Mouse (Mus musculus): ENCODE measurements around the gene Arhgef26.

Gene Arhgef26

GRCm38 (mm10) chr3:62338044-62338443 is at the start of gene Arhgef26:
TSS of gene Arhgef26 (plus strand) at chr3:62338344.
- no peak for DNase-seq (ENCODE audit: low spot score in 2 of 2)

GRCm38 (mm10) chr3:62310493-62310892 is 27.7 kb upstream of the Arhgef26 start:
- DNase-seq (ENCODE audit: low spot score in 2 of 2) = no peak

GRCm38 (mm10) chr3:62311224-62311623 is 26.9 kb upstream of the Arhgef26 start:
- DNase-seq (ENCODE audit: low spot score in 2 of 2) = no peak

- no peak for DNase-seq (ENCODE audit: low spot score in 2 of 2)
These were observed 13.4 kb upstream of the Arhgef26 start for GRCm38 (mm10) chr3:62324708-62325107.

- DNase-seq (ENCODE audit: low spot score in 2 of 2) = no peak
These were observed 10.2 kb upstream of the Arhgef26 start for GRCm38 (mm10) chr3:62327903-62328302.

- no peak for DNase-seq (ENCODE audit: low spot score in 2 of 2)
These were observed 313 bp downstream of the Arhgef26 start for GRCm38 (mm10) chr3:62338461-62338853.

GRCm38 (mm10) chr3:62338854-62339515 is 841 bp downstream of the Arhgef26 start:
- peak in 1 of 2 experiments; percentile 9 for DNase-seq (ENCODE audit: low spot score in 2 of 2)

- no peak for DNase-seq (ENCODE audit: low spot score in 2 of 2)
These were observed 1.4 kb downstream of the Arhgef26 start for GRCm38 (mm10) chr3:62339516-62340051.

GRCm38 (mm10) chr3:62340154-62340760 is 2.1 kb downstream of the Arhgef26 start:
- DNase-seq (ENCODE audit: low spot score in 2 of 2) = no peak

GRCm38 (mm10) chr3:62340861-62341260 is 2.7 kb downstream of the Arhgef26 start:
- DNase-seq (ENCODE audit: low spot score in 2 of 2) = no peak

GRCm38 (mm10) chr3:62341496-62342205 is 3.5 kb downstream of the Arhgef26 start:
- no peak for DNase-seq (ENCODE audit: low spot score in 2 of 2)

GRCm38 (mm10) chr3:62348514-62349217 is 10.5 kb downstream of the Arhgef26 start:
- DNase-seq (ENCODE audit: low spot score in 2 of 2) = no peak

GRCm38 (mm10) chr3:62349218-62349897 is 11.2 kb downstream of the Arhgef26 start:
- DNase-seq (ENCODE audit: low spot score in 2 of 2) = no peak

- DNase-seq (ENCODE audit: low spot score in 2 of 2) = no peak
These were observed 13.9 kb downstream of the Arhgef26 start for GRCm38 (mm10) chr3:62352071-62352470.

GRCm38 (mm10) chr3:62352876-62353275 is 14.7 kb downstream of the Arhgef26 start:
- DNase-seq (ENCODE audit: low spot score in 2 of 2) = no peak

GRCm38 (mm10) chr3:62367882-62368281 is 29.7 kb downstream of the Arhgef26 start:
- DNase-seq (ENCODE audit: low spot score in 2 of 2) = no peak

- no peak for DNase-seq (ENCODE audit: low spot score in 2 of 2)
These were observed 34.7 kb downstream of the Arhgef26 start for GRCm38 (mm10) chr3:62372841-62373240.

- DNase-seq (ENCODE audit: low spot score in 2 of 2) = no peak
These were observed 36.2 kb downstream of the Arhgef26 start for GRCm38 (mm10) chr3:62374346-62374745.

- DNase-seq (ENCODE audit: low spot score in 2 of 2) = no peak
These were observed 36.7 kb downstream of the Arhgef26 start for GRCm38 (mm10) chr3:62374831-62375230.

GRCm38 (mm10) chr3:62376719-62377118 is 38.6 kb downstream of the Arhgef26 start:
- no peak for DNase-seq (ENCODE audit: low spot score in 2 of 2)

GRCm38 (mm10) chr3:62379946-62380345 is 41.8 kb downstream of the Arhgef26 start:
- no peak for DNase-seq (ENCODE audit: low spot score in 2 of 2)
